Mouse (Mus musculus) A20 (cell line): ENCODE results near the gene Fyn.

Source experiments
- DNase-seq: peaks from one replicate; pipeline ENCODE4 v3.0.0-alpha.2; 2011; ENCODE audit warnings: low read depth, low spot score

Gene Fyn

GRCm38 (mm10) chr10:39411857-39412559, 43.4 kb downstream of the Fyn start:
- peak; percentile 49 for DNase-seq

GRCm38 (mm10) chr10:39412826-39413620, 44.4 kb downstream of the Fyn start:
- DNase-seq: peak; percentile 83

GRCm38 (mm10) chr10:39414068-39414467, 45.4 kb downstream of the Fyn start:
- DNase-seq: no peak

GRCm38 (mm10) chr10:39415586-39415985, 46.9 kb downstream of the Fyn start:
- DNase-seq: no peak

- DNase-seq: no peak
Measured at GRCm38 (mm10) chr10:39417611-39418010, 49.0 kb downstream of the Fyn start.

GRCm38 (mm10) chr10:39418395-39418794, 49.7 kb downstream of the Fyn start:
- no peak for DNase-seq

GRCm38 (mm10) chr10:39420842-39421617, 52.4 kb downstream of the Fyn start:
- DNase-seq: no peak

- DNase-seq: no peak
Measured at GRCm38 (mm10) chr10:39421772-39422171, 53.1 kb downstream of the Fyn start.

GRCm38 (mm10) chr10:39424643-39425042, 56.0 kb downstream of the Fyn start:
- DNase-seq: no peak

GRCm38 (mm10) chr10:39426033-39426432, 57.4 kb downstream of the Fyn start:
- DNase-seq: no peak

GRCm38 (mm10) chr10:39426833-39427490, 58.3 kb downstream of the Fyn start:
- DNase-seq: no peak

GRCm38 (mm10) chr10:39429661-39430060, 61.0 kb downstream of the Fyn start:
- no peak for DNase-seq

- no peak for DNase-seq
Measured at GRCm38 (mm10) chr10:39430074-39430764, 61.6 kb downstream of the Fyn start.

- no peak for DNase-seq
Measured at GRCm38 (mm10) chr10:39431265-39431664, 62.6 kb downstream of the Fyn start.

- no peak for DNase-seq
Measured at GRCm38 (mm10) chr10:39432648-39433568, 64.3 kb downstream of the Fyn start.

GRCm38 (mm10) chr10:39433893-39434292, 65.2 kb downstream of the Fyn start:
- no peak for DNase-seq

GRCm38 (mm10) chr10:39434758-39435448, 66.2 kb downstream of the Fyn start:
- no peak for DNase-seq

- DNase-seq: no peak
Measured at GRCm38 (mm10) chr10:39438905-39439304, 70.2 kb downstream of the Fyn start.

- no peak for DNase-seq
Measured at GRCm38 (mm10) chr10:39440506-39440905, 71.9 kb downstream of the Fyn start.
